Mouse (Mus musculus) liver, embryonic 14.5 days (tissue): ENCODE results near the gene Mbd4. TPM values are rescaled to one million over a fixed set of nuclear protein-coding genes. Genes with fewer than 3 reads are reported as not detected.

ENCODE experiments used
- ATAC-seq: fragments of 200-750 bp; cut with Nextera tagmentation; 2 replicates; pipeline ENCODE4 v1.8.0; 2017; ENCODE audit warnings: moderate number of reproducible peaks, mild to moderate bottlenecking, moderate library complexity; ENCODE audit not compliant: insufficient read depth
- DNase-seq, 3 experiments: peaks; one replicate each; pipeline ENCODE4 v3.0.0-alpha.2; 2012 to 2013; ENCODE audit warnings: low read depth in 3 of 3, low spot score in 3 of 3
- H3K27ac ChIP-seq: fragments of 300-500 bp; sonication (generic); 2 replicates; pipeline ENCODE4 v1.5.1; 2014; ENCODE audit warnings: moderate library complexity, mild to moderate bottlenecking, control low read depth, inconsistent platforms
- H3K27me3 ChIP-seq: fragments of 300-500 bp; sonication (generic); 2 replicates; pipeline ENCODE4 v1.6.1; 2014; ENCODE audit warnings: mild to moderate bottlenecking, low read length, moderate library complexity; ENCODE audit not compliant: control insufficient read depth, insufficient read depth
- H3K36me3 ChIP-seq: fragments of 300-500 bp; sonication (generic); replicated peaks from 2 replicates; pipeline ENCODE4 v1.6.1; 2014; ENCODE audit warnings: low read depth; ENCODE audit not compliant: control insufficient read depth, insufficient read depth
- H3K4me1 ChIP-seq, 2 experiments: fragments of 200-500 bp in 1 of 2; fragments of 300-500 bp in 1 of 2; sonication (generic) in 1 of 2; replicated peaks; 2 replicates each; pipeline ENCODE4 v1.6.1; 2012 to 2014; ENCODE audit warnings: antibody characterized with exemption in 1 of 2, inconsistent platforms in 1 of 2, low read length in 1 of 2; ENCODE audit not compliant: control insufficient read depth in 2 of 2, insufficient read depth in 2 of 2
- H3K4me2 ChIP-seq: fragments of 300-500 bp; sonication (generic); 2 replicates; pipeline ENCODE4 v1.6.1; 2014; ENCODE audit warnings: low read depth, mild to moderate bottlenecking, control low read depth, moderate library complexity
- H3K4me3 ChIP-seq, 2 experiments: fragments of 200-500 bp in 1 of 2; fragments of 300-500 bp in 1 of 2; sonication (generic) in 1 of 2; 2 replicates each; pipeline ENCODE4 v1.5.1; 2012 to 2014; ENCODE audit warnings: low read depth in 2 of 2, low read length in 2 of 2, mild to moderate bottlenecking in 2 of 2, control low read depth in 1 of 2, inconsistent platforms in 1 of 2, moderate library complexity in 1 of 2; ENCODE audit not compliant: insufficient read depth in 1 of 2
- H3K9ac ChIP-seq: fragments of 300-500 bp; sonication (generic); replicated peaks from 2 replicates; pipeline ENCODE4 v1.6.1; 2014; ENCODE audit warnings: mild to moderate bottlenecking, control low read depth, moderate library complexity
- H3K9me3 ChIP-seq: fragments of 300-500 bp; sonication (generic); 2 replicates; pipeline ENCODE4 v1.6.1; 2016; ENCODE audit warnings: low read length, mixed read lengths; ENCODE audit not compliant: control insufficient read depth
- CTCF ChIP-seq: IDR thresholded peaks from 2 replicates; pipeline ENCODE4 v1.5.1; 2016; ENCODE audit warnings: antibody characterized with exemption, low read depth, control low read depth
- EP300 ChIP-seq: IDR thresholded peaks from 2 replicates; pipeline ENCODE4 v1.6.1; 2016; ENCODE audit warnings: antibody characterized with exemption, low read depth
- WGBS: fragments of 180-500 bp; shearing (Covaris S2); extraction: QIAGEN DNeasy Blood & Tissue Kit; methylation state at CpG from one replicate; pipeline ENCODE4 v1.1.7; 2014; ENCODE audit not compliant: insufficient replicate concordance; 5-methylcytosine and 5-hydroxymethylcytosine counted together
- polyA plus RNA-seq, 2 experiments: library from polyadenylated mRNA; depleted of rRNA in 1 of 2; stranded (reverse) in 1 of 2; unstranded in 1 of 2; fragments of >200 nt; fragmentation: Nextera tagmentation in 1 of 2; extraction: Ambion mirVana in 1 of 2; gene quantifications; 2 replicates each; pipeline versions ENCODE4 v1.2.1 to v1.2.3; 2012 to 2014

Gene Mbd4
- polyA plus RNA-seq, 2 experiments: 5.8 to 6.4 TPM

DNA sequence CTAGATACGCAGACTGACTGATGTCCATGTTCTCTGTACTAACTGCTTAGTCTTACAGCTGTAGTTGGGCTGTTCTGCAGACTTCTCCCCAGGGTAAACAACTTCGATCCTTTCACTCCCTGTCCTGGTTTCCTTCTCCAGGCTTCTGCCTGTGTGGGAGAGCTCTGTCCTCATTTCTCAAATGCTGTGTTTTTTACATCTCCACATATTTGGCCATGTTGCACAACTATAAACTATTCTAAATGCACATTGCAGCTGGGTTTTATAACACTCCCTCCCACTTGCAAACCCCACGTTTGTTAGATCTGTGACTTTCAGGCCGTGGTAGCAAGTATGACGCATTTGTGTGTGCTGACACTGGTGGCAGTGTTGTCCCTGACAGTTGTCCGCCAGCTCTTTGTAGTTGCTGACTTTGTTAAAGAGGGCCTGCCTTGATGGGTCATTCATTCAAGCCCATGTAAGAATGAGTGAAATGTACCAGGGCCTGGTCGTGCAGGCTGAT lies 10.2 kb upstream of the Mbd4 start:
- no peaks in the 10 kb centered on the region for H3K9me3 ChIP-seq
- no peak overlapping the region for H3K4me3 ChIP-seq
- H3K36me3 ChIP-seq: no peaks in the 10 kb centered on the region
- ATAC-seq (no peak), DNase-seq (no peak)
- H3K4me1 ChIP-seq: peaks cover 0 to 11% of the 10 kb centered on the region in 2 experiments; a peak in 2 of 4 replicates
- no peaks in the 10 kb centered on the region for H3K27me3 ChIP-seq
- 62% methylated on average over 7 of the region's 7 CpGs for WGBS
- H3K9ac ChIP-seq: no peak overlapping the region
- H3K4me2 ChIP-seq: no peak overlapping the region
- no peak overlapping the region for H3K27ac ChIP-seq
- TF ChIP-seq EP300: no peak
- TF ChIP-seq CTCF: 0 out of 2 replicates have a peak, but pooled peaks have one; percentile 1

DNA sequence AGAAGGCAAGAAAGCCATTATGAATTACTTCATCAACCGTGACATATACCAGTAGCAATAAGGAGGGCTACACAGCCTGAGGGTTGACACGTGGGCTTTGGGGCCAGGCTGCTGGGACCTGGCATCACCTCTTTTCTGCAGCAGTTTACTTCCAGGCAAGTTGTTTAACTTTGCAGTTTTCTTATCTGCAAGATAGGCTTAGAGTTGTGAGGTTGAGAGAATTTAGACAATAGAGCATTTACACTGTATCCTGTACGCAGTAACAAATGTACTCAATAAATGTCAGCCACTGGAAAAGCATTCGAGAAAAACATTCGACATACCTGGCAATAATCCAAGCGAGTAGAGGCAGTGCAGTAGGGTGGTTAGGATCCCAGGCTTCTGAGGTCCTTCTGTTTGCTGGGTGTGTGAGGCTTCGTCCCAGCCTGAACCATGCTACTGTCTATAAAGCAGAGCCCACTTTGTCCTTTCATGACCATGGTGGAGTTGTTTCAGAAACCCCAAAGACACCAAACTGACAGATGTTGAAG lies 6.9 kb upstream of the Mbd4 start:
- Histone ChIP-seq H3K9me3 (no peaks in the 10 kb centered on the region), H3K4me1 (peaks cover 0 to 9% of the 10 kb centered on the region in 2 experiments; a peak in 2 of 4 replicates), H3K27ac (no peak overlapping the region), H3K4me2 (no peak overlapping the region), H3K4me3 (no peak overlapping the region), H3K36me3 (no peaks in the 10 kb centered on the region), H3K9ac (no peak overlapping the region), H3K27me3 (no peaks in the 10 kb centered on the region)
- ATAC-seq: no peak
- DNase-seq: no peak
- TF ChIP-seq EP300 (no peak), CTCF (no peak)
- WGBS: 55% methylated on average over 7 of the region's 7 CpGs

DNA sequence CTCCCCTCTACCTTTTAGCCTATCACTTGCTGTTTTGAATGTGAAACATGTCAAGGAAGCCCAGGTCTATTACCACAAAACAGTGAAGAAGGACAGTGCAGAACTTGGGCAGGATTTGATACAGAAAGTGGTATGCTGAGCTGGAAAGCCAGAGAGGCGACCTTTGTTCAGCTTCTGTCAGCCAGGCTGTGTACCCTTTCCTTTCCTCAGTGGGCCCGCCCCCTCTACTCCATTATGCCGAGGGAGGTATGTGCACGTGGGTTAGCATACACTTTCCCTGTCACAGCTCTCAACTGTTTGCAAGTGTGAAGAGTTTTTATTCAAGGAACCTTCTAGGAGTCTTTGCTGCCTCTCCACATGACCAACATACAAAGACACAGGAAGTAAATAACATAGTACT lies 6.1 kb upstream of the Mbd4 start:
- no peaks in the 10 kb centered on the region for H3K9me3 ChIP-seq
- 38% methylated on average over 4 of the region's 4 CpGs for WGBS
- ATAC-seq (no peak), DNase-seq (no peak)
- H3K4me3 ChIP-seq: no peak overlapping the region
- TF ChIP-seq CTCF (no peak), EP300 (no peak)
- no peak overlapping the region for H3K27ac ChIP-seq
- no peak overlapping the region for H3K9ac ChIP-seq
- H3K36me3 ChIP-seq: no peaks in the 10 kb centered on the region
- H3K4me1 ChIP-seq: peaks cover 0 to 8% of the 10 kb centered on the region in 2 experiments; a peak in 2 of 4 replicates
- no peak overlapping the region for H3K4me2 ChIP-seq
- no peaks in the 10 kb centered on the region for H3K27me3 ChIP-seq

DNA sequence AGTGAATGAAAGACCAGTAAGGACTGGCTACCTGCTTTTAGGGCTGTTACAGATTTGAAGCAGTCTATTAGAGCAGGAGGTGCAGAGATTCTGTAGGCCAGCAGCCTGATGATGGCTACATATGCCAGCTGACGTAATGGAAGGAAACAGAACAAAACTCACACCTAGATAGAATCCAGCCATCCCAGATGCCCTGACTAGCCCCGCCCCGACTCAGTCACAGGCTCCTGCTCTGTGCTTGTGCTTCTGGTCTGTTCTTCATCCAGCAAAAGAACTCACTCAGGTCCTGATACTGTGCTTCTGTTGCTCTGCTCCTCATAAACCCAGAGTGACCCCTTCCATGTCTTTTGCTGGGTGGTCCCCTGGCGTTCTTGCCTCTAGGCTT lies 3.2 kb upstream of the Mbd4 start:
- DNase-seq (no peak), ATAC-seq (no peak)
- Histone ChIP-seq H3K36me3 (no peaks in the 10 kb centered on the region), H3K4me1 (peaks cover 7 to 12% of the 10 kb centered on the region in 2 experiments), H3K4me3 (no peak overlapping the region), H3K27ac (no peak overlapping the region), H3K27me3 (no peaks in the 10 kb centered on the region), H3K9me3 (no peaks in the 10 kb centered on the region), H3K9ac (no peak overlapping the region), H3K4me2 (no peak overlapping the region)
- TF ChIP-seq EP300: no peak
- TF ChIP-seq CTCF: no peak
- 43% methylated on average over 4 of the region's 4 CpGs for WGBS

DNA sequence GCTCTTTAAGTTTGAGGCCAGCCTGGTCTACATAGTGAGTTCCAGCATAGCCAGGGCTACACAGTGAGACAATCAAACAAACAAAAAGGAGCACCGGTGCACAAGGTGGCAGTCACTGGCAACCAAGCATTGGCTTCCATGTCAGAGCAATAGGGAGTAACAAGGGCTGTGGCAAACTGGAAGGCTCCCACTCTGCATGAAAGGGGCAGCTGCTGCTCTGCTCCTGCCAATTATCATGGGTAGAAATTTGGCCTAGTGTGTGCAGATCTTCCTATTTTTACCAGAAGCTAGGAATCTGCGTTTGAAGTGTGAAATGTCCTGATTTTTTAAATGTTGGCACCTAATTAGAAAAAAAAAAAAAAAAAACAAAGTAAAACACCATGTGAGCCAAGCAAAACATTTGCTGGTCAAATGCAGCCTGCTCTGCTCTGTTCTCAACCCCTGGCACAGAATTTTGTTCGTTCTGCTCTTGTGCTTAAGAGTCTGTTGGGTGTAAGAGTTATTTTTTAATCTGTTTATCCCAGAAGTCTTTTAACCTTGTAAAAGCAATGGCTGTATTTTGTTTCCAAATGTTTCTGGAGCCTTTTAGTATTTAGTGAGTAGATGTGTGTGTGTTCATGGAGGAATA lies 2.7 kb upstream of the Mbd4 start:
- Histone ChIP-seq H3K27ac (no peak overlapping the region), H3K4me1 (peaks cover 7 to 12% of the 10 kb centered on the region in 2 experiments), H3K4me2 (no peak overlapping the region), H3K27me3 (no peaks in the 10 kb centered on the region), H3K36me3 (no peaks in the 10 kb centered on the region), H3K9me3 (no peaks in the 10 kb centered on the region), H3K4me3 (no peak overlapping the region), H3K9ac (no peak overlapping the region)
- no peak for ATAC-seq
- DNase-seq: no peak
- TF ChIP-seq EP300: no peak
- no peak for TF ChIP-seq CTCF
- 65% methylated on average over 3 of the region's 3 CpGs for WGBS
